Mouse (Mus musculus): ENCODE measurements around the gene Rsph6a.

- TF ChIP-seq POLR2A (IDR thresholded peaks at IDR 0.05; ENCODE audit: borderline replicate concordance, extremely low read depth, insufficient read depth, insufficient read length, poor library complexity, severe bottlenecking) (no peak), CTCF (IDR thresholded peaks at IDR 0.05; ENCODE audit: borderline replicate concordance, extremely low read depth, insufficient read depth, insufficient read length) (no peak)
Observed at GRCm38 (mm10) chr7:19074494-19074893, 20.0 kb downstream of the Rsph6a start.
